Mouse (Mus musculus): ENCODE measurements around the gene Smco4. TPM values are rescaled to one million over a fixed set of nuclear protein-coding genes. Genes with fewer than 3 reads are reported as not detected.

Smco4 gene
- total and polyA plus RNA-seq, 2 experiments: 5.9 to 7.9 TPM

DNA sequence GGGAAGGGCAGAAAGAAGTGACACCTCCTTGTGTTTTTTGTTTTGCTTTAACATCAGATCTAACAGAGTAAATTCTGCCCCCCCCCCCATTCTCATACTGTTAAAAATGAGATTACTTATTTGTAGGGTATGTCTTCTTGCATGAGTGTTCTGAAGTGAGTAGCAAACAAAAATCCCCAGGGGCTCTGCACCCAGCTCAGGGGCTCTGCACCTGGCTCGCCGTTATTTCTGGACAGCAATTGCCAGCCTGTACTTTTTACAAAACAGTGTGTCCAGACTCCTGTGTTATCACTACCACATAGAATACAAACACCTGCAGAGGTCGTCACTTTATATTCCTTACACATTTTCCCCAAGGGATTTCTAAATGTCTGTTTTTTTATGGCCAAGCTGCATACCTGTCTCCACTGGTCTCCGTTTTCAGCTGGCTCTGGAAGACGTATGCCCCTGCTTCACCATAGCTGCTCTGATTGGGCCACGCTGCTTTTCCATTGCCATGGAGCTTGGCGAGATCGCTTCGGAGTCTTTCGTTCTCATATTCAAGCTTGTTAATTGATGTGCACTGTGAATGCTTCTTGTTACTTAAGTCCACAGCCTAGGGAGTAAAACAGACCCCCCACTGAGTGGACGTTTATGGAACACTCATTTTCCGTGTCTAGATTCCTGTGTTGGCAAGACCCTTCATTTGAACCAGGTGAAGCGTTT is 81.7 kb downstream of the Smco4 start:
- TF ChIP-seq CTCF (IDR thresholded peaks at IDR 0.05; ENCODE audit: low read depth, low read length) (no peak), POLR2A (IDR thresholded peaks at IDR 0.05; ENCODE audit: extremely low read depth, insufficient read depth, low read length) (no peak)
- H3K79me2 ChIP-seq (ENCODE audit: control insufficient read depth, insufficient read depth, low read length): no peaks in the 10 kb centered on the region
- H3K4me1 ChIP-seq (ENCODE audit: control insufficient read depth, insufficient read depth, low read length): no peaks in the 10 kb centered on the region
- DNase-seq (ENCODE audit: extremely low read depth, low read depth, low spot score): no peak
- WGBS: 92% methylated on average over 13 of the region's 13 CpGs
- H3K36me3 ChIP-seq (ENCODE audit: control insufficient read depth, insufficient read depth, low read length): no peaks in the 10 kb centered on the region
- no peak overlapping the region for H3K27ac ChIP-seq (replicated peaks; ENCODE audit: insufficient read depth, low read depth, low read length)
- H3K4me3 ChIP-seq (ENCODE audit: insufficient read depth, low read depth, low read length): no peak overlapping the region
- H3K27me3 ChIP-seq (ENCODE audit: control insufficient read depth, insufficient read depth, low read length): no peaks in the 10 kb centered on the region
- no peak overlapping the region for H3K9ac ChIP-seq (ENCODE audit: low read depth, low read length)

- H3K27me3 ChIP-seq (ENCODE audit: control insufficient read depth, insufficient read depth, low read length): no peaks in the 10 kb centered on the region
- no peaks in the 10 kb centered on the region for H3K79me2 ChIP-seq (ENCODE audit: control insufficient read depth, insufficient read depth, low read length)
- no peak overlapping the region for H3K9ac ChIP-seq (ENCODE audit: low read depth, low read length)
- no peak overlapping the region for H3K27ac ChIP-seq (replicated peaks; ENCODE audit: insufficient read depth, low read depth, low read length)
- TF ChIP-seq CTCF (IDR thresholded peaks at IDR 0.05; ENCODE audit: low read depth, low read length) (no peak), POLR2A (IDR thresholded peaks at IDR 0.05; ENCODE audit: extremely low read depth, insufficient read depth, low read length) (no peak)
- H3K36me3 ChIP-seq (ENCODE audit: control insufficient read depth, insufficient read depth, low read length): no peaks in the 10 kb centered on the region
- H3K4me3 ChIP-seq (ENCODE audit: insufficient read depth, low read depth, low read length): no peak overlapping the region
- no peak for DNase-seq (ENCODE audit: extremely low read depth, low read depth, low spot score)
- no peaks in the 10 kb centered on the region for H3K4me1 ChIP-seq (ENCODE audit: control insufficient read depth, insufficient read depth, low read length)
- 62% methylated on average over 1 of the region's 1 CpGs for WGBS
Measured at GRCm38 (mm10) chr9:15578427-15578826, 85.2 kb downstream of the Smco4 start.

DNA sequence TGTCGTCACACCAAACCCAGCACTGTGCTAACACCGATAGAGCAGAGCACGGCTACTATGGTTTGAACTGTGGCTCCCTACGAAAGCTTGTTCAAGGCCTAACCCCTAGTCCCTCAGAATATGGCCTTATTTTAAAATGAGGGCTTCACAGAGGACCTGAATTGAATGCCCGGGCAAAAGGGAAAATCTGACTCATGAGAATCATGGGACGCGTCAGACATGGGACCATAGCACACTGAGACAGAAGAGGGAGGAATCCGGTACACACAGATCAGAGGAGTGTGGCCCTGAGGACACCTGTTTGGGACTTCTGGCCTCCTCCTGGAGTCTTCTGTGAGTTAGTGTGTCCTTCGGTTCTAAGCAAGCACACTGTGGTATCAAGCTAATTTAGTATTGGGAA is 85.7 kb downstream of the Smco4 start:
- Histone ChIP-seq H3K36me3 (ENCODE audit: control insufficient read depth, insufficient read depth, low read length) (no peaks in the 10 kb centered on the region), H3K4me3 (ENCODE audit: insufficient read depth, low read depth, low read length) (no peak overlapping the region), H3K79me2 (ENCODE audit: control insufficient read depth, insufficient read depth, low read length) (no peaks in the 10 kb centered on the region), H3K4me1 (ENCODE audit: control insufficient read depth, insufficient read depth, low read length) (no peaks in the 10 kb centered on the region), H3K27me3 (ENCODE audit: control insufficient read depth, insufficient read depth, low read length) (no peaks in the 10 kb centered on the region), H3K27ac (replicated peaks; ENCODE audit: insufficient read depth, low read depth, low read length) (no peak overlapping the region), H3K9ac (ENCODE audit: low read depth, low read length) (no peak overlapping the region)
- no peak for DNase-seq (ENCODE audit: extremely low read depth, low read depth, low spot score)
- WGBS: 90% methylated on average over 9 of the region's 9 CpGs
- TF ChIP-seq CTCF (IDR thresholded peaks at IDR 0.05; ENCODE audit: low read depth, low read length): no peak
- TF ChIP-seq POLR2A (IDR thresholded peaks at IDR 0.05; ENCODE audit: extremely low read depth, insufficient read depth, low read length): no peak

- WGBS: 85% methylated on average over 6 of the region's 6 CpGs
- H3K79me2 ChIP-seq (ENCODE audit: control insufficient read depth, insufficient read depth, low read length): no peaks in the 10 kb centered on the region
- no peak overlapping the region for H3K27ac ChIP-seq (replicated peaks; ENCODE audit: insufficient read depth, low read depth, low read length)
- no peak for DNase-seq (ENCODE audit: extremely low read depth, low read depth, low spot score)
- H3K9ac ChIP-seq (ENCODE audit: low read depth, low read length): no peak overlapping the region
- H3K4me1 ChIP-seq (ENCODE audit: control insufficient read depth, insufficient read depth, low read length): no peaks in the 10 kb centered on the region
- no peak overlapping the region for H3K4me3 ChIP-seq (ENCODE audit: insufficient read depth, low read depth, low read length)
- TF ChIP-seq CTCF (IDR thresholded peaks at IDR 0.05; ENCODE audit: low read depth, low read length) (no peak), POLR2A (IDR thresholded peaks at IDR 0.05; ENCODE audit: extremely low read depth, insufficient read depth, low read length) (no peak)
- H3K27me3 ChIP-seq (ENCODE audit: control insufficient read depth, insufficient read depth, low read length): no peaks in the 10 kb centered on the region
- no peaks in the 10 kb centered on the region for H3K36me3 ChIP-seq (ENCODE audit: control insufficient read depth, insufficient read depth, low read length)
Measured at GRCm38 (mm10) chr9:15580176-15580575, 86.9 kb downstream of the Smco4 start.

DNA sequence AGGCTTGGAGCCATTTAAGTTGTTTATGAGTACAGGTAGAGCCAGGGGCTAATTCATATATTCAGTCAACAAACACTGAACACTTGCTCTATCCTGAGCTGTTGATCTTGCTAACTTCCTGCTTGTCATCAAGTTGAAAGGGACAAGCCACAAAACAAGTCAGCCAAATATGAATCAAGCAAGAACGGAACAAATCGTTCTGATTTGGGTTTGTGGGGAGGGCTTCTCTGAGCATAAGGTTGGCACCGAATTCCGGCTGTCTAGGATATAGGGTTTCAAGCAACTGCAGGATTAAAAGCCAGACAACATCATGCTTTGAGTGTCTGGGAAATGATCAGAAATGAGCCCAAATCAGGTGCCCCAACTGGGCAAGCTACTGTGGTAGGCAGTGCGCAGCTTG is 88.8 kb downstream of the Smco4 start:
- no peaks in the 10 kb centered on the region for H3K4me1 ChIP-seq (ENCODE audit: control insufficient read depth, insufficient read depth, low read length)
- H3K79me2 ChIP-seq (ENCODE audit: control insufficient read depth, insufficient read depth, low read length): no peaks in the 10 kb centered on the region
- no peak for TF ChIP-seq POLR2A (IDR thresholded peaks at IDR 0.05; ENCODE audit: extremely low read depth, insufficient read depth, low read length)
- no peak for TF ChIP-seq CTCF (IDR thresholded peaks at IDR 0.05; ENCODE audit: low read depth, low read length)
- no peaks in the 10 kb centered on the region for H3K27me3 ChIP-seq (ENCODE audit: control insufficient read depth, insufficient read depth, low read length)
- no peak overlapping the region for H3K4me3 ChIP-seq (ENCODE audit: insufficient read depth, low read depth, low read length)
- H3K9ac ChIP-seq (ENCODE audit: low read depth, low read length): no peak overlapping the region
- 92% methylated on average over 5 of the region's 5 CpGs for WGBS
- H3K27ac ChIP-seq (replicated peaks; ENCODE audit: insufficient read depth, low read depth, low read length): no peak overlapping the region
- no peak for DNase-seq (ENCODE audit: extremely low read depth, low read depth, low spot score)
- H3K36me3 ChIP-seq (ENCODE audit: control insufficient read depth, insufficient read depth, low read length): no peaks in the 10 kb centered on the region

- Histone ChIP-seq H3K4me3 (ENCODE audit: insufficient read depth, low read depth, low read length) (no peak overlapping the region), H3K79me2 (ENCODE audit: control insufficient read depth, insufficient read depth, low read length) (no peaks in the 10 kb centered on the region), H3K27ac (replicated peaks; ENCODE audit: insufficient read depth, low read depth, low read length) (no peak overlapping the region), H3K4me1 (ENCODE audit: control insufficient read depth, insufficient read depth, low read length) (no peaks in the 10 kb centered on the region), H3K9ac (ENCODE audit: low read depth, low read length) (no peak overlapping the region), H3K27me3 (ENCODE audit: control insufficient read depth, insufficient read depth, low read length) (no peaks in the 10 kb centered on the region), H3K36me3 (ENCODE audit: control insufficient read depth, insufficient read depth, low read length) (no peaks in the 10 kb centered on the region)
- TF ChIP-seq POLR2A (IDR thresholded peaks at IDR 0.05; ENCODE audit: extremely low read depth, insufficient read depth, low read length) (no peak), CTCF (IDR thresholded peaks at IDR 0.05; ENCODE audit: low read depth, low read length) (no peak)
- 87% methylated on average over 9 of the region's 9 CpGs for WGBS
- no peak for DNase-seq (ENCODE audit: extremely low read depth, low read depth, low spot score)
Measured at GRCm38 (mm10) chr9:15584209-15584608, 91.0 kb downstream of the Smco4 start.
